Mouse (Mus musculus) spleen, embryonic (tissue): ENCODE measurements at regions not wholly inside any gene's neighbourhood (a gene's known extent, or its start where the extent isn't known, plus 50 kb on each side); places are given as distances from the start of the nearest gene placed in this dataset.
"Not testable (repeated sequence)": the region's sequence is repeated elsewhere in the genome, so short reads cannot be mapped to it uniquely, and the experiment has no call there.

Experiments used
- CTCF ChIA-PET: fragments of 350-600 bp; sonication (Branson Sonifier 250); formaldehyde crosslinking; loops from one replicate; lab custom pipeline; 2022; lab: Charles Lee

DNA sequence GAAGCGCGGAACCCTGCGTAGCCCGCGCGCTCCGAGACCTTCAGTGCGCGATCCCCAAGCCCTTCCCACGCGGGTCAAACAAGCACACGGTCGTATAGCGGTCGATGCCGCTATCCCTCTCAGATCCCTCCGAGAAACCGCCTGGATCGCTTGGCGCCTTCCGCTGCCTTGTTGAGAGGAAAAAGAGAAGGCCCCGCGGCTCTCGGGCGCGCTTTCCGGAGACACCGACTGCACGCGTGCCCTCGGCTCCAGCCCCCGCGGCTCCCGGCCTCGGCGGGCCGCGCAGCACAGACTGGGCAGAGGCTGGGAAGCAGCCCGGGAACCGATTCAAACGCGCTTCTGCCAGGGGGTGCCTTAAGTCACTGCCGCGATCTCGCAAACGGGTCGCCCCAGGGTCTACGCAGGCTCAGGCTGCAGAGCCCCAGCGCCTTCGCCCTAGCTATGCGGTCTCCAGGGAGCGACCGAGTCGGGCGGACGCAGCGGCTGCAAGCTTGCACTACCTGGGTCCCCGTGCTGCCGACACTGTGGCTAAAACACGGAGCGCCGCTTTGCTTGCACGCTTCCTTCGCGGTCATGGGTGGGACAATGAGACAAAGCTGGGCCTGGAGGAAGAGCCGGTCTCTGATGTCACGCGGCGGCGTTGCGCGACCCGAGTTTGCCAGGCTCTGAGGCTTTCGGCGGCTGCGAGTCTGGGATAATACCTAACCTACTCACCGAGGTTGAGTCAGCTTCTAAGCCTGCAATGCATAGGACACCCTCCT is 87.3 kb downstream of the Crisp4 start:
- CTCF ChIA-PET: no interaction called here

DNA sequence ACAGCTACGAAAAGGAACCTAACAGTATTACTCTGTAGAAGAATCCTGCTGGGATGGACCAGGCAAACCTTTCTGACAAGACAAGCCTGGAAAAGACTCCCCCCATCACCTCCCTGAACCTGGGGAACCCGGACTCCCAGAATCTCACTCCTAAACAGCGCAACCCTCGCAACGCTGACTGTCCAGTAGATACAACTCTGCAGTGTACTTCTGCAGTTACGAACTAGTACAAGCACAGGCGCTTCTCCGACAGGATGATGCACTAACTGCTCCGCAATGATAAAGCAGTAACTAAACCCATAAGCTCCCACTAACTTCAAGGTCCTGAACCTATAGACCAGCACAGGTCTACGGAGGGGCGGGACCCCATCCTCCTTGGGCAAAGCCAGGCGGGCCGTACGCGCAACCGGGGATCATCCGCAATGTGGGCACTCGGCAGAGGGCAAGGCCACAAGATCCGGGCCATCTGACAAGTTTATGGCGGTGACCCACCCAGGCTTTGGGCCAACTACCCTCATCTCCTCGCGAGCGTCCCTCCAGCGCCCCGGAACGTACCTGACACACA is 88.0 kb downstream of the Crisp4 start:
- CTCF ChIA-PET: no interaction called here

DNA sequence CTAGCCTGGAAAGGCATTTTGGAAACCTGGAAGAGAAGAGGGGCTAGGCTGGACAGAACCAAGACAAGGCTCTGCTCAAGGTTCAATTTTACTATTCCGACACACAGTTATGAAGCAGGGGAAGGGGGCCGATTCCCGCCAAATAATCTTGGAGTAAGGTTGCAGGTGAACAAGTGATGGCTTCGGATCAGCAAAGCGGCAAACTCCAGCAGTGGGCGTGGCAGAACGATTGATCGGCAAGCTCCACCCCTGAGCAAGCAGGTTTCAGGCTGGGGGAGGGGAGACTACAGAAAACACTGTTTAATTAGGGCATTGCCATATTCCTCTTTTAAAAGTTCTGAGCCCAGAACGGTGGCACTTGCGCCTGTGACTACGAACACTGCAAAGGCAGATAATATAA is 88.7 kb downstream of the Crisp4 start:
- CTCF ChIA-PET: not testable (repeated sequence)

DNA sequence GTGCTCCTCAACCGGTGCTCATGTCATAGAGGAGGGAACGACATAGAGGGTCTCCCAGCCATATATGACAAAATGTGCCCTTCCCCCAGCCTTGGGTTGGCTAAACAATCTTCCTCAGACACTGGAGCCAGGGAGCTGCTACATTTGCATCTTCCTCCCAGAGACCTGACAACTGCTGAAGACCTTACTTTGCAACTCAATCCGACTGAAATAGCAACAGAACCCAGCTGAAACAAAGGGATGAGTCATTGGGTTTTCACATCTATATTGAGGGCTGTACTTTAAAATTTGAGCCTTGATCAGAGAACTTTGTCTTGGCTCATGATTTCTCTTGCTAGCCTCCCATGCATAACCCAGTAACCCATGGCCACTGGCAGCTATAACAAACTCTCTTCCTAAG is 115.5 kb downstream of the Crisp4 start:
- CTCF ChIA-PET: no interaction called here

DNA sequence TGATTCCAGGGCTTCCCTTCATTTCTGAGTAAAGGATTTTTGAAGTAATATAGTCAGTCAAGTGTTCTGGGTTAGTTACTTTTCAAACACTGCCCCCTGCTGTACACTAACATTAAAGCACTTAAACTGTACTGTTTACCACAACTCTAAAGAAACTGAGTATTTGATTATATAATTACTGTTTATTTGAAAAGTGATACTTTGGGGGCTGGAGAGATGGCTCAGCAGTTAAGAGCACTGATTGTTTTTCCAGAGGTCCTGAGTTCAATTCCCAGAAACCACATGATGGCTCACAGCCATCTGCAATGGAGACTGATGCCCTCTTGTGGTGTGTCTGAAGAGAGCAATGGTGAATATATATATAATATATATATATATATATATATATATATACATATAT is 132.8 kb downstream of the Crisp4 start:
- CTCF ChIA-PET: not testable (repeated sequence)

DNA sequence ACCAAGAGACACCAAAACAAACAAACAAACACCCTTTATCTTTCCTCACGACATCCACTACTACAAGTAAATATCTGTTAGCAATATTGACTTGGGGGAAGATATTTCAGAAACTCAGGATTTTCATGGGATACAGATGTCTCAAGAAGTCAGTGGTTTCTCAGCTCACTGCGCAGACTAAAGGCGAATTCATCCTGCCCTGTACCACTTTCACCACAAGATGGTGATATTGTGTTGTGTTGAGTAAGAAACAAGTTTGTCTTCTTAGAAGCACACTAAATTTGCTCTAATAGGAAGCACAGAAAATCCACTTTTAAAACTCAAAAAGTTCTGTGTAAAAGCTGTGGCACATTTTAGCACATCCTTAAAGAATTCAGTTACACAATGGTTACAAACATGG is 165.1 kb downstream of the Crisp4 start:
- CTCF ChIA-PET: no interaction called here

DNA sequence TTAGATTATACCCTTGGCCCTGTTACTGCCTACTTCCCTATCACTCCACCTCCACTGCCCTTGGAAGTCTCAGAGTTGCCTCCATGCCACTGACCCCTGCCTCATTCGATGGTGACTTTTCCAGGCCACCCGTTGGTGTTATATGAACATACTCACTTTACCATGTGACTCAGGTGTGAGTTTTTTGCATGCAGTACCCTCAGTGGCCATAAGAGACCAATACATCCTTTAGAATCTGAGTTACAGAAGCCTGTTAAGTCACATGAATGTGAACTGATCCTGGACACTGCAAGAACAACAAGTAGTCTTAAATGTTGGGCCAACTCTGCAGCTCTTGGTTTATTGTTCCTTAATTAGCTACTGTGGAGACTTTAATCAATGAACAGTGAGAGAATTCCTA is 167.6 kb downstream of the Crisp4 start:
- CTCF ChIA-PET: interaction anchor here (0.7 kb wide), 1 partner anchor 530 kb away, joined by 3 read pairs; no protein-coding TSS in a partner anchor

DNA sequence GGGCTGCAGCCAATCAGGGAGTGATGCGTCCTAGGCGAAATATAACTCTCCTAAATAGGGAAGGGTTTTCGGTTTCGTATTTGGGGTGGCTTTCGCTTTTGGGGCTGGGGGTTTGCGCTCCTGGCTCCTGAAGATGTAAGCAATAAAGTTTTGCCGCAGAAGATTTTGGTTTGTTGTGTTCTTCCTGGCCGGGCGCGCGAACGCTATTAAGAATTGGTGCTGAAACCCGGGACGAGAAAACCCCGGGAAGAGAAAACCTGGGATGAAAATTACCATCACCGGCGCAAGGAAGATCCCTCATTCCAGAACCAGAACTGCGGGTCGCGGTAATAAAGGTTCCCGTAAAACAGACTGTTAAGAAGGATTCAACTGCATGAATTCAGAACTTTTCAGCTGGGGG is 188.8 kb downstream of the Crisp4 start:
- CTCF ChIA-PET: not testable (repeated sequence)

DNA sequence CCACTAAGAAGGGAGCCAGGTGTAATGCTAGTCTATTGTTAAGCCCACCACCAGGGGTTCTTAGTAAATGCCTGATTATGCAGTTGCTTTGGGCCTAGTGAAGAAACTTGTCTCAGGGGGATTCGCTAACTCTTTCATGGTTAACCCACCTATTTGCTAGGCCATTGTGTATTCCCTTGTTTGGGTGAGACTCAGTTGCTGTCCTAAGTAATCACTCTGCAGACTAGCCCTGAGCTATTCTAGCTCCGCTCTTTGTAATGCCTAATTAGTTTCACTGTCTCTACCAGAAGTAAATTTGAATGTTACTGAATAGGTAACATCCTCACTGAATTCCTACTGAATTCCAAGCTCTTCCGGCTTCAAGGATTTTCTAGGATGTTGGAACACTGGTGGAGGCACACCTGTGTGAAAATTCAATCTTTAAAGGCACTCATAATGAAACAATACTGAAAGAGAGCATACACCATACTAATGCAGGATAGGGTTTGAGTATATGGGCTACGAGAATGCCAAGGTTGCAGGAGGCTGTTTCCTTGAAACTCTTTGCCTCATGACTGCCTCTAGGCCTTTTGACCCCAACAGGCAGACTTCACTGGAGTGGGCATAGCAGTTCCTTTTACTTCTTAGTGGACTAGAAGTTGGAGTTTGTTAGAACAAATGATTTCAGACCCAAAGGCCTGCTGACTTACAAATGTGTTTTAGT is 213.4 kb downstream of the Crisp4 start:
- CTCF ChIA-PET: not testable (repeated sequence)
